Mouse (Mus musculus): Measurements from ENCODE around the gene Adgre1. TPM values are rescaled to one million over a fixed set of nuclear protein-coding genes. Genes with fewer than 3 reads are reported as not detected.

The Adgre1 gene
- polyA plus RNA-seq, 1 experiment from 2014 or later, result 6.0 TPM

DNA sequence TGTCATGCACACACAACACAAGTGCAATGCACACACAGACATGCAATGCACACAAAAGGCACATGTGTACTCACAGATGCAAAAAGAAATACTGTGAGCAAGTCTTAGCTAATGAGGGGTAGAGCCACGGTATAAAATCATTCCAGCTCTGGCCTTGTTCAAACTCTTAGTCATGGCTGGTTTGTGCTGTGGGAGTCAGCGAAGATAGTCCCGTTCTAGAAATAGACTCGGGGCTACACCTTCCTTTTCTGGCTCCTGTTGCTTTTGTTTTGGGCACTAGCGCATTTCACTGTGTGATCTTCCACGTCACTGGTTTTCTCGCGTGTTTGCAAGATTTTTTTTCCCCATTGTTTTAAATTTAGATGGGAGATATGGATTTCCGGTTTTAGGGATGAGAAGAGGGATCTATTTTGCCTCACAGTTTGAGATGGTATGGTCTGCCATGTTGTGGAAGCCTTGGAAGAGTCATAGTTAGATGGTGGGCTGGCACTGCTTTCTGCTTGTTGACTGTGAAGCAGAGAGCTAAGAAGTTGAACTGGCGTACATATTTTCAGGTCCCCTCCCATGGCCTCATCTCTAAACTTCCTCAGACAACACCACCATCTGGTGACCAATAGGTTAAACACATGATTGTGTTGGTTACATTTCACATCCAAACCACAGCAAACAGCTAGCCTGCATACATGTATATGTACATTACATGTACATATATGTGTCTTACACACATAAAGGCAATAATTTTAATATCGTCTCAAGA, 1.2 kb downstream of the Adgre1 start:
- Histone ChIP-seq H3K36me3 (ENCODE audit: insufficient read depth, low read length) (no peaks in the 10 kb centered on the region), H3K4me1 (ENCODE audit: insufficient read depth, low read depth, low read length) (no peaks in the 10 kb centered on the region), H3K27ac (ENCODE audit: low read length) (no peak overlapping the region), H3K9ac (replicated peaks; ENCODE audit: low read depth) (no peak overlapping the region), H3K9me3 (ENCODE audit: low read length) (no peaks in the 10 kb centered on the region), H3K27me3 (replicated peaks; ENCODE audit: insufficient read depth, low read length) (no peaks in the 10 kb centered on the region), H3K4me2 (replicated peaks; ENCODE audit: low read depth, low read length) (no peak overlapping the region), H3K4me3 (ENCODE audit: low read depth, low read length) (no peak overlapping the region)
- TF ChIP-seq EP300 (IDR thresholded peaks at IDR 0.05) (no peak), CTCF (IDR thresholded peaks at IDR 0.05) (0 out of 2 replicates have a peak, but pooled peaks have one; percentile 3)
- 77% methylated on average over 11 of the region's 11 CpGs for WGBS
- no peak for ATAC-seq
- no peak for DNase-seq (ENCODE audit: low spot score)

Other genes with a start within 250 kb of the Adgre1 start
- not detected in 2 replicates for gene Cd70, start 208.9 kb upstream of the Adgre1 start, polyA plus RNA-seq (2015; fragmentation: Nextera tagmentation; extraction: Ambion mirVana)
- gene Tnfsf14, start 164.5 kb upstream of the Adgre1 start, polyA plus RNA-seq (2015; fragmentation: Nextera tagmentation; extraction: Ambion mirVana), result 0.50 and 0.73 TPM in 2 replicates
- gene C3, start 130.6 kb upstream of the Adgre1 start, polyA plus RNA-seq (2015; fragmentation: Nextera tagmentation; extraction: Ambion mirVana), result 50.2 and 55.0 TPM in 2 replicates
- gene Gpr108, start 110.2 kb upstream of the Adgre1 start, polyA plus RNA-seq (2015; fragmentation: Nextera tagmentation; extraction: Ambion mirVana), result 48.4 and 48.8 TPM in 2 replicates
- 46.4 and 58.9 TPM in 2 replicates for gene Trip10, start 109.2 kb upstream of the Adgre1 start, polyA plus RNA-seq (2015; fragmentation: Nextera tagmentation; extraction: Ambion mirVana)
- gene Vav1, start 79.6 kb upstream of the Adgre1 start, polyA plus RNA-seq (2015; fragmentation: Nextera tagmentation; extraction: Ambion mirVana), result 4.8 and 5.4 TPM in 2 replicates
- gene Vmn2r120, start 186.8 kb downstream of the Adgre1 start, polyA plus RNA-seq (2015; fragmentation: Nextera tagmentation; extraction: Ambion mirVana), result not detected in 2 replicates

All from lung, postnatal 0 days (tissue).